Mouse (Mus musculus) ES-CJ7 (cell line): Measurements from ENCODE around the gene Mplkip.
A peak's percentile ranks its signal among the peaks of the same experiment; 100 is the strongest.

ENCODE experiments used
- DNase-seq: peaks from one replicate; pipeline ENCODE4 v3.0.0; 2011; ENCODE audit warnings: low read depth, low spot score

The Mplkip gene

DNA sequence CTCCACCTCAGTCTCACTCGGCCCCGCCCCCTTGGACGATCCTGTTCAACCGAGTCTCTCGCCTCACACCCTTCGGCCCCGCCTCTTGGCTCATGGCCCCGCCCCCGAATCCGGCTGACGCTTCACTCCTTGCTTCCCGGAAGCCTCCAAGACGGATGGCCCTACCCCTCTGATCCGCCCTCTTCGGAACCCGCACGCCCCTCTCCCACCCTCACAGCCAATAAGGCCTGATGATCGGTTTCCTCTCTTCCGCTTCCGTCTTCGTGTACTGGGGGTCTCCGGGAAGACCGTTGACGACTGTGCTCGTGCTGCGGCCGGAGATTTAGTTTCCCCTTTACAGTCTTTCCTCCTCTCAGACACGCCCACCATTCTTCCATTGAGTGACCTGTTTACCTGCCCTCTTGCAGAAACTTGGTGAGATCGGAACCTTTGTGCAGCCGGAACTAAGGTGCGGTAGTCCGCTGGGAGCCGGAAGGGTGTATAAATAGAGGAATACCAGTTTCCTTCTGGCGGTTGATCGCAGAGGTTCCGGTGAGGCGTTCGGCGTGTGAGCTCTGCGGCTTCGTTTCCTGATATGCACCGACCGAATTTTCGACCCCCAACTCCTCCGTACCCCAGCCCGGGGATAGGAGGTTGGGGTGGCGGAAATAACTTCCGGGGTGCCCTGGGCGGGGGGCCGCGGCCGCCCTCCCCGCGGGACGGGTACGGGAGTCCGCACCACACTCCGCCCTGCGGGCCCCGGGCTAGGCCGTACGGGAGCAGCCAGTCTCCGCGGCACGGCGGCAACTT is at the start of gene Mplkip, which contains the start of gene Sugct:
Gene Mplkip (plus strand): TSS at position 282 of the 789 bp plus-strand sequence.
Gene Sugct (minus strand): TSS at position 643 of the 789 bp plus-strand sequence.
- DNase-seq: peak; percentile 99

DNA sequence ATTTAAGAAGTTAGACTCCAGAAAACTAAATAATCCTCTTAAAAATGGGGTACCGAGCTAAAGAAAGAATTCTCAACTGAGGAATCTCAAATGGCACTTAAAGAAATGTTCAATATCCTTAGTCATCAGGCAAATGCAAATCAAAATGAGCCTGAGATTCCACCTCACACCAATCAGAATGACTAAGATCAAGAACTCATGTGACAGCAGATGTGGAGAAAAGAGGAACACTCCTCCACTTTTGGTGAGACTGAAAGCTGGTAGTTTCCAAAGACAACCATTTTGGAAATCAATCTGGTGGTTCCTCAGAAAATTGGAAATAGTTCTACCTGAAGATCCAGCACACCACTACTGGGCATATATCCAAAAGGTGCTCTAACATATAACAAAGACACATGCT is 27.6 kb upstream of the Mplkip start:
- DNase-seq: no peak

DNA sequence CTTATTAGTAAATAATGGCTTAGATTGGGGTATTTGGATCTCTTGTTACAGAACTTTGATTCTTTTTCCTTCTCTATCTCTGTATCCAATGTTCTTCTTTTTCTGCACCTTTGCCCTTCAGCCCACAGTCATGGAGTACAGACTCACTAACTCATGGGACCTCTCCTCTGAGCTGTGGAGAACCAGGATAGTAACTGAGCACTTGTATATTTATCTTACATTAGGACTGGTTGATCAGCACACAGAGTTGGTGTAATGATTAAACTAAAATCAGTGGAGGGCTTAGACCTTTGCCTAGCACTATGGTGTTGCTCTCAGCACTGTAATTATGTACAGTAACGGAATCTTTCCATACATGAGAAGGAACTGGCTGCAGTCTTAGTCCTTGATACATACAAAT is 23.9 kb upstream of the Mplkip start:
- DNase-seq: no peak

DNA sequence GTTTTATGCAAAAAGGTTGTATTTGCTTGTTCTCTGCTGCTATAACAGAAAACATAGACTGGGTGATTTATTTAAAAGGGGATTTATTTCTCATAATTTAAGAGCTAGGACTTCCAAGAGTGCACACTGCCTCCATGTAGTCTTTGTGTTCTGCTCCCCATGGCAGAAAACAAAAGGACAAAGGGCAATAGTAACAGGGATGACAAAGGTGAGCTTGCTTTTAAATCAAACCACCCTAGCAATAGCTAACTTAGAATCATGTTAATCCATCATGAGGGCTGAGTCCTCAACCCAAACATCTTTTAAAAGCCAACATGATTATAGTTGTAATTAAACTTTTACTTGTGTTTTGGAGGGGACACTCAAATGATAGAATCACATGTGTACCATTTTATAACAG is 5.5 kb upstream of the Mplkip start:
- no peak for DNase-seq

DNA sequence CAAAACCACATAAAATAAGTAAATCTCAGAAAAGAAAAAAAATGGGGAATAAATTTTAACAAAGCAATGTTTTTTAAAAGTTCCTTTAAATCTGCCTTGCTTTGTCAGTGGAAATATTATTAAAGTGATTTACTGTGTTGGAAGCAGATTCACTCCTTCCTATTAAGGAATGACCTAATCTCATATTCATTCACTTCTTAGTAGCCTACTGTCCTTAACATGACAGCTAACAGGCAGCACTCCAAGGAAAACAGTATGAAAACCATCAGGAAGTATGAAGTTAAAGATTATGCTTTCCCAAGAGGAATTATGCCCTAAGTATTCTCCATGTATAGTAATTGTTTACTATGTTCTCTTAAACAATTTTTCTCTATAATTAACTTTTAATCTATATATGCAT is 4.3 kb upstream of the Mplkip start:
- DNase-seq: no peak

DNA sequence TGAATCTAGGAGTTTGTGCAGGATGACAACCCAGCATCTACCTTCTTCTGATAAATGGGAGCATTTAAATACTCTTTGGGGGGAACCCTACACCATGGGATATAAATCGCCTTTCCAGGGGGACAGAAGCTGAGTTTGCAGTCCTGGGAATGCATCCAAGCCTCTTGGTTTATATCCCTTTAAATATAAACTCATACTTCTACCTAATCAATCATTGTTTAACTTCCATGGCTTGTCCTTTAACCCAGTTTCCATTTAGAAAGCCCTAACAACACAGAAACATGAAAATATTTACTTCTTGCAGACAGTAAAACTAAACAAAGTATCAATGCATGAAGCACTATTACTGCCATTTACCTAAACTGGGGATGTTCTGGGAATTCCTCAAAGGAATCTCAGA is 3.6 kb upstream of the Mplkip start:
- no peak for DNase-seq

DNA sequence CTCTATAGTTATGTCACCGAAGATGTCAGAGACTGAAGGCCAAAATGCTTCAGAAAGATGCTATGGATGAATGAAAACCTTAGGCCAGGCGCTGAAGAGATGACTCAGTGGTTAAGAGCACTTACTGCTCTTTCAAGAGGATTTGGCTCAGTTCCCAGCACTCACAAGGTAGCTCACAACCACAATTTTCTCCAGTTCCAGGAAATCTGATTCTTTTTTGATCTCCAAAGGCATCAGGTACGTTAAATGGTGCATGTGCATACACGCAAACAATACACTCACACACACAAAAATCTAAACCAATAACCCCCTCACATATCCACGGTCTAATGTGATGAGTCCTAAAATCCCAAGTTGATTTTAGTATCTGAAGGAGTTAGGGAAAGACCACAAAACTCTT is 1.2 kb upstream of the Mplkip start:
- peak; percentile 12 for DNase-seq

DNA sequence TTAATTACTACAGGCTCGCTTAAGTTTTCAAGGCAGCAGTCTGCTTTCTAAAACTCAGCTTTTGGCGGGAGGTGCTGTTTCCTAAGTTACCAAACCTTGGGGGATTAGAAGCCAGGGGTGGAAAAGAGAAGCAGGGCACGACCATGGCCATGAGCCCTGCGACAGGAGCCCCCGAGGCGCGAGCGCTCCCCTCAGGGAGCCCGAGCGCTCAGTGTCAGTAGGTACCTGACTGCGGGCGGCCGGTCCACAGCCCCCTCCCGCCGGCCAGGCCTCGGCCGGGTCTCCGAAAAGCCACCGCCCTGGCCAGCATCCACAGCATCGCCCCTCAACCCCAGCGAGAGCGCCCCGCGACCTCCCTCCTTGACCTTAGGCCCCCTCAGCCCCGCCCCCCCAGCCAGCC is 578 bp upstream of the Mplkip start:
- no peak for DNase-seq

DNA sequence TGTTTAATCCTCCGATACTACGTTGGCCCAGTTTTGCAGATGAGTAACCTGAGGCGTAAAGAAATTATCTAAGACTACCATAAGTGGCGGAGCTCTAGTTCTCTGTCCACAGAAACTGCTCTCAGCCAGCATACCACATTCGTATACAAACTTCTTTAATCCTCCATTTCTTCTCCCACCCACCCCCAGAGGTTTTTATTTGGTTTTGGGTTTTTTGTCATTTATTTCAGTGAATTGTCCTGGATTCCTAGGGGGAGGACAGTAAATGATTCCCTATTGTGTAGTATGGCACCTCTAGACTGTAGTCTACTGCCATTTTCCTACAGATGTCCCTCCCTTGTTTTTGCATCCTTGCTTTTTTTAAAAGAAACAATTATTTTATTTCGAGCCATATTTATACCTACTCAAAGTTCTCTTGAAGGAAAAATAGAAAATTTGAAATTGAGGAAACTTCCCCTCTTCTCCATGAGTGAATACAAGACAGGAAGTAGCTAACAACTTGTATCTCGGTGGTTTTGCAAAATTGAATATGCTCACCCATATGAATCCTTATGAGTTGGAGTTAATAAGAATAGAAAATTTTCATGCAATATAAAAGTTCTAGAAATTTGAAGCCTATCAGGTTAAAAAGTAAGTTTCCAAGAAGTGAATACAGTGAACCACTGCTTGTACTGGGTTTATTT is 1.0 kb downstream of the Mplkip start:
- no peak for DNase-seq

DNA sequence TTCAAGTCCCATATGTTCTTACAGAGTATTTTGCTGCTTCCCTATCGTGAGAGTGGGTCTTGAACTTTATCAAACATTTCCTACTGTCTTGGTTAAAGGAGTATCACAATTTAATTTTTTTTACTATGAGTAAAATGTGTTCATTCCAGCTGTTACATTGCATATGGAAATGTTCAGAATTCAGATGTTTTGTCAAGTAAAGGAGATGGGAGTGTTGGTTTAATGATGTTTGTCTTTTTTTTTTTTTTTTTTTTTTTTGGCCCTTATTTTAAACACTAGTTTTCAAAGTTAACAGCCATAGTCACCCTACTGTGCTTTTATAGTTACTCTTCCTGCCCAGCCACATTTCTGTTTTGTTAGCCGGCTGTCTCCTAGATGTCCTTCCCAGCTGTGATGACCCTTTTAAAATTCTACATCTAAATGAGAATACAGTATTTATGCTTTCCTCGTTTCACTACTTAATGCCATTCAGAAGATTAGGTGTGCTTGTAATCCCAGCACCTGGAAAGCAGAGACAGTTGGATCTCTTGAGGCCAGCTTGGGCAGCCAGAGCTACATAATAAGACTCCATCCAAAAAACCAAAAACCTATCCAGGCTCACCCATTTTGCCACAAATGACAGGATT is 5.2 kb downstream of the Mplkip start:
- peak; percentile 69 for DNase-seq

DNA sequence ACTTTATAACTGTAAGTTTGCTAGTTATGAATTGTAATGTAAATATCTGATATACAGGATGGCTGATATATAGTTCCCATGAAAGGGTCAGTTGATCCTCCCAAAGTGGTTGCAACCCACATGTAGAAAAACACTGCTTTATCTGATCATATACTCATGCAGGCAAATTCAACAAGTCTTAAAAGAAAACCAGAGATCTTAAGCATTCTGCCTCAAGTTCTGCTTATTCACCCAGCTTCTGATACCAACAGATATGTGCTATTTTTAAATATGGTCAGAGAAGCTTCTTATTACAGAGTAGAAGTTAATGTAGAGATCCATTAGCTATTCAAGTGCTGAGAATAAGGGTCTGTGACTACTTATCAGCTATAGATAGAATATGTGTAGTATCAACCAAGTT is 6.3 kb downstream of the Mplkip start:
- DNase-seq: no peak

DNA sequence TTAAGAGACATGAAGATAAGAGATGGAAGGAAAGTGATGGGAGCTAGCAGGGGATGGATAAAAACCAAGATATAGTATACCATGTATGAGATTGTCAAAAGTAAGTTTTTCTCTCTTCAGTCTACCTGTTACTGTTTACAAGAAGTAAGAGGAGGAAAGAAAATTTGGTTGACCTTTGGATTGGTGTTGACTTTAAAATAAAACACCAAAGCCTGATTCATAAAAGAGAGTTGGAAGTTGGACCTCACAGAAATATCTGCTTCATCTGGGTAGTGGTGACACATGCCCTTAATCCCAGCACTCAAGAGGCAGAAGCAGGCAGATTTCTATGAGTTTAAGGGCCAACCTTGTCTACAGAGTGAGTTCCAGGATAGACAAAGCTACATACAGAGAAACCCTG is 7.3 kb downstream of the Mplkip start:
- DNase-seq: no peak

DNA sequence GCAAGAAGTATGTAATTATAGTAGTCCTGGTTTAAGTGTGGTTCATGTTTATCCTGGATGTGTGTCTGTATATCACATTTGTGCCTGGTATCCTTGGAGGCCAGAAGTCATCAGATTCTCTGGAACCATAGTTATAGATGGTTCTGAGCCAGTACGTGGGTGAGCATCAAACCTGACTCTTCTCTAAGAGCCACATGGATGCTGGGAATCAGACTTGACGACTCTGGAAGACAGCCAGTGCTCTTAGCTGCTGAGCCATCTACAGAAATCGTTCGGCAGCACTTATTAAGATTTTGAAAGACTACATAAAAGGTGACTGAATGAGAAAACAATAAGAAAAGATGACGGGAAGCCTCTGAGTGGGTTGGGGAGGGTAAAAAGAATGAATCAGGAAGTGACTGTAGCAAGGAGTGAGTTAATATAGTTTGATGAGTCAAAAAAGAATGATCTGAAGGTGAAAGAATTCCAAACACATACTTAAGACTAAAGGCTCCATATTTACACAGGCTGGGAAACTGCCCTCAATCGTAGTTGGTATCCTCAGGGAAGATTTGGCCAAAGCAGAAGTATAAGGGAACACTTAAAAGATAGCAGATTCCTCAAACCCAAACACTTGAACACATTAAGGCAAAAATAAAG is 10.3 kb downstream of the Mplkip start:
- DNase-seq: no peak

DNA sequence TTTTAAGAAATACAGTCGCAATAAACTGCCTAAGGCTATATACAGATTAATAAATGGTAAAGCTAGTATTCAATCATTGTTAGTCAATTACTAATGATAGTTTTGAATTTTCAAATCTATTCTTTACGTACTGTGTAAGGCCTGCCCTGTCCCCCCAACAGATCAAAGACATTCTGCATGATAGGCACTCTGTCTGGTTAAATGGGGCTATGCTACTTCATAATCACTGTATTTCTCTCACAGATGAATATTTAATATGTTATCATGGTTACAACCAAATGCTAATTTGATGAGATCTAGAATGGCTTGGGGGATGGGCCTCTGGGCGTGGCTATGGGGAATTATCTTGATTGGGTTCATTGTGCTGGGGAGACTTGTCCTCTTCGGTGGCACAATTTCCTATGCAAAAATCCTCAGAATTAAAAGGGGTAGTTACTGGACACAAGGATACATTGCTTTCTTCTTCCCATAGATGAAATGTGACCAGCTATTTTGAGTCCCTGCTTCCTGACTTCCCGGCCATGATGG is 13.9 kb downstream of the Mplkip start:
- DNase-seq: no peak

DNA sequence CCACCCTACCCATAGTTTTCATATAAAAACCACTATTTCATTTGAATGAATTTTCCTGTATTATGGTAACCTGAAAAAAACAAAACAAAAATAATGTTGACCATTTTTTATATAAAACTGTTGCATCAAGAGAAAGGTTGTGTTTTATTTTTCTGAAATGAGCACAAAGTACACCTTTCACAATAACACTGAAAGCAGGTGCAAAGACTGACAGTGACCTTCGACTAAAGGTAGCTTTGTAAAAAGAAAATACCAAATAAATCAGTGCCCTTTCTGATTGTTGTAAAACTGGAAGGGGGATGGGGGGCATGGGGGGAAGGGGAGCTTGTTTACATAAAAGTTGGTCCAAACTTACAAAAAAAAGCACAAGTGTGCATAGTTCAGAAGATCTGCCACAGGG is 22.4 kb downstream of the Mplkip start:
- DNase-seq: no peak

DNA sequence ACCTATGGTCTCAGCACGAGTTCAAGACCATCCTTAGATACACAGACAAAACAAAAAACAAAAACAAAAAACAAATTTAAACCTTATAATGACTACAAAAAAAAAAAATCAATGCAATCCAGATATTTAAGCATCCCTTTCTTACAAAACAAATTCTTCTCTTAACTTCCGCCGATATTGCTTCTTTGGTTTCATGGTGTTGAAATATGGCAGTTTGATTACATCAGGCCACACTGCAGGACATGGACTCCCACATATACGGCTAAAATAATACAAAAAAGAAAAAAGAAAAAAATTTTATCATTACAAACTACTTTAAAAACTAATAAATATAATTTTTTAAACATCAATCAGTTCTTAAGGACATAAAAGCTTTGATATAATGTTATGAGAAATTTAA is 32.9 kb downstream of the Mplkip start:
- no peak for DNase-seq

DNA sequence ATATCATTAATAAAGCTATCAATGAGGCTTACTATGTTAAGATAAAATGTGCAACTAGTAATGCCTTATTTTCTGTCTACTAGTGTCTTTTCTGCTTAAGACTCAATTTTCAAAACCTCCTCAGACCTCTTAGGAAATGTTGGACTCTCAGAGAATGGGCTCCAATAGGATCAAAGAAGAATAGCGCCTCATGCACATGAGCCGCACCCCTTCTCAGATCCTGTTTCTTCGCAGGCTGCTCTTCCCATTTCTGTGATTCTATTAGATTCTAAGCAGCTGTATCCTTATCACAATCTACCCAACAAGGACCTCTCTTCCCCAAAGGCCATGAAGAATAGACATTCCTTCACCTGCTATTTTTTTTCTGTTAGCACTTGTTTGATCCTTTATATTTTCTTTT is 33.8 kb downstream of the Mplkip start:
- no peak for DNase-seq
